Mouse (Mus musculus) embryonic fibroblast, embryonic 13.5 days (primary cell): ENCODE measurements around the gene Epsti1. TPM values are rescaled to one million over a fixed set of nuclear protein-coding genes. Genes with fewer than 3 reads are reported as not detected.

Source experiments
- H3K27ac ChIP-seq: 2 replicates; pipeline ENCODE4 v1.5.1; 2012; ENCODE audit warnings: low read length, control low read depth, inconsistent platforms; ENCODE audit not compliant: insufficient read depth
- H3K4me1 ChIP-seq: 2 replicates; pipeline ENCODE4 v1.6.1; 2011; ENCODE audit warnings: low read length; ENCODE audit not compliant: control insufficient read depth, insufficient read depth
- H3K4me3 ChIP-seq: 2 replicates; pipeline ENCODE4 v1.5.1; 2011; ENCODE audit warnings: mild to moderate bottlenecking, control low read depth, low read length; ENCODE audit not compliant: insufficient read depth
- CTCF ChIP-seq: IDR thresholded peaks from 2 replicates; pipeline ENCODE4 v1.5.1; 2011; ENCODE audit warnings: mild to moderate bottlenecking, control low read depth, low read length, moderate library complexity, borderline replicate concordance; ENCODE audit not compliant: insufficient read depth
- POLR2A ChIP-seq: IDR thresholded peaks from 2 replicates; pipeline ENCODE4 v1.6.1; 2011; ENCODE audit warnings: low read depth, mild to moderate bottlenecking, control low read depth, low read length, moderate library complexity
- polyA plus RNA-seq: library from polyadenylated mRNA; stranded (reverse); fragments of >200 nt; gene quantifications from 2 replicates; pipeline ENCODE4 v1.2.4, GENCODE M21; 2011; ENCODE audit warnings: low read depth; ENCODE audit not compliant: missing spikeins, insufficient read length

Epsti1 gene
- polyA plus RNA-seq, 1 experiment = 0.37 TPM

DNA sequence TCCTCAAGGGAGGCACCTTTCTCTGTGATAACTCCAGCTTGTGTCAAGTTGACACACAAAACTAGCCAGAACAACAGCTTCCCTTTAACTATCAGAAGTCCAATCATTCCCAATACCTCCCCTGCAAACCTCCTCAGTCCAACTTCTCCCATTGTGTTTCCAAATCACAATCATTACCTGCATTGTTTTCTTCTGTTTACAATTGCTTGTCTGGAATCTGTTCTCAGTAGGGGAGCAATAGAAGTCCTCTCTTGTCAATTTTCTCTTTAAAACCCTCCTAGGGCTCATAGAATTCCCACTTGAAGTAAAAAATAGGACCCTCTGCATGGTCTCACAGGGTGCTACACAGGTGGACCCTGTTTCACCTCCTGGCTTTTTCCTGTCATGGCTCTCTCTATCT lies 93.7 kb downstream of the Epsti1 start:
- Histone ChIP-seq H3K4me1 (no peaks in the 10 kb centered on the region), H3K27ac (no peak overlapping the region), H3K4me3 (no peak overlapping the region)
- TF ChIP-seq POLR2A = no peak
- TF ChIP-seq CTCF = no peak

DNA sequence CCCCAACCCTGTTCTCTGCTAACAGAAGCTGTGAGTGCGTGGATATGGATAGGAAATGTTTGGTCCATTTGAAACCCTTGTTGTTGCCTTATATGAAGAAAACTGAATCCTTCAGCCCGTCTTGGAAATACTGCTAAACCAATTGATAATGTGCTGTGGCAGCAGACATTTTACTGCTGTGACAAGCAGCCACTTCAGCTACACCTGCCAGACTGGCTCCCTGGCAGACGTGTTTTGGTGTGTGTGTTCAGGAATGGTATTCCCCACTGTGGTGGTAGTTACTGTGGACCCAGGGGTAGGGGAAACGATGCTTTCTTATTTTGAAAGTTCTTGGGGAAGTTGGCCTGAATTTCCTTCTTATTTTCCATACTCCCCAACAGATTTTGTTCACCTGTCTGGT lies 100.4 kb downstream of the Epsti1 start:
- H3K4me1 ChIP-seq = no peaks in the 10 kb centered on the region
- H3K27ac ChIP-seq = no peak overlapping the region
- no peak overlapping the region for H3K4me3 ChIP-seq
- TF ChIP-seq CTCF = no peak
- TF ChIP-seq POLR2A = no peak

DNA sequence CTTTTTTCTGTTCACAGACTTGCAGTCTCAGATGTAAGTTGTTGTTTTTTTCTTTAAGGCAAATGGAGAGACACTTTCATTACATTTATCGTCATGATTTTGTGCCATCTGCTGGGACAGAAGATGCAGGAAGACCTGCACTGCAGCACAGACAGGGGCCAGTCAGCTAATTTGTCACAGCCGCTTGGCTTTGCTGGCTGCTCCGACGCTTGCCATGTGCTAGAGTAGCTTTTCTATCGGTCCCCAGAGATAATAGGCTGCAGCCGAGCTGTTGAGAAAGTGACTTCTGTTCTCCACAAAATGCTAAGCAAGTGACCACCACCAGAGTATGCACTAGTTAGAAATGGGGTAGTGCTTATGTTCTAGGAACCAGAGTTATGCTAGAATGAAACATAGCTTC lies 104.0 kb downstream of the Epsti1 start:
- no peak overlapping the region for H3K4me3 ChIP-seq
- no peak overlapping the region for H3K27ac ChIP-seq
- TF ChIP-seq CTCF (no peak), POLR2A (no peak)
- H3K4me1 ChIP-seq = no peaks in the 10 kb centered on the region

DNA sequence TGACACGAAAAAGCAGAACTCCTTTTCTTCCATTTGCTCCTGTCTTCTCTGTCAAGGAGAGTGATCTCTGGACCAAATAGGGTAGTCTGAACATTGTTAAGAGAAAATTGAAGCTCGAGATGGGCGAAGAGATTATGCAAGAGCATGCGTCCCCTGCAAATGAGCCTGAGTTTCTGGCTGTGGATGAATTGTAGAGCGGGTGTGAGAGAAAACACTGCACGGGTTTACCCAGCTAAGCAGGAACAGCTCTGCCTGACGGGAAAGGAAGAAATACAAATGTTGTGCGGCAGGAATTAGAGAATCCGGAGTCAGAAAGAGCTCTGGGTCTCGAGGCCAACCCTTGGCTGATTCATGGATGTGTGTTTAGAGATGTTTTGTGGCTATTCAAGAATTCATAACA lies 107.8 kb downstream of the Epsti1 start:
- Histone ChIP-seq H3K4me1 (no peaks in the 10 kb centered on the region), H3K4me3 (no peak overlapping the region), H3K27ac (peak overlapping the region; percentile 60; the same call in 1 of the 2 replicates)
- no peak for TF ChIP-seq CTCF

DNA sequence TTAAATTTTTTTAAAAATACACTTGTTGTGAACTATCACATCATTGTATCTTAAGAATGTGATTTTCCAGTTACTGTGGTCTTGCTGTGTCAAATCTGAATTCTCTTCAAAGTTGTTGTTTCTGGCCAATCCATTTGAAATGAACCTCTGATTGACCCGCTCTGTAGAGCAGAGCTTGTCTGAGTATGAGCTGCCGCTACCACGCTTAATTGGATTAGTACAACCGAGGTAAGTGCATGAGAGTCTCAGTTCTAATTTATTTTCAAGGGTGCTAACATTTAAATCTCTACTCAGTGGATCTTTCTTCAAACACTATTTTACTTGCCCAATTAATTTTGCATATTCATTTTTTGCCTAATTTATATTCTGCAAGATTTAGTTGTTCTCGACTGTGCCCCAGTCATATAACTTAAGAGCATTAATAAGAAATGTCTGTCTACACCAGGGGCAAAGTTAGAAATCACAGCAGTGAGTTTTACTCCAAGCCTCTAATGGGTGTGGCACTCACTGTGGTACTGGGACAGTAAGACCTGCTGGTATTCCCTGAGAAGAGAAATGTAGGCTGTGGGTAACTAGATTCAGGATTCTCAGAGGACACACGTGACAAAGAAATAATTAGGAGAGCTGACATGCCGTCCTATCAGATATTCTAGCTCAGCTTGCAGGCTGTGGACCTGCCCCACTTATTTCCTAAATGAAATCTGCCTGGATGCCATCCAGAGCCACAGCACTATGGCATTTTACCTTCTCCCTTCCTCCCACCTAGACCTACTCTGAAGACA lies 111.7 kb downstream of the Epsti1 start:
- H3K4me3 ChIP-seq = no peak overlapping the region
- no peaks in the 10 kb centered on the region for H3K4me1 ChIP-seq
- TF ChIP-seq POLR2A (no peak), CTCF (no peak)
- no peak overlapping the region for H3K27ac ChIP-seq

DNA sequence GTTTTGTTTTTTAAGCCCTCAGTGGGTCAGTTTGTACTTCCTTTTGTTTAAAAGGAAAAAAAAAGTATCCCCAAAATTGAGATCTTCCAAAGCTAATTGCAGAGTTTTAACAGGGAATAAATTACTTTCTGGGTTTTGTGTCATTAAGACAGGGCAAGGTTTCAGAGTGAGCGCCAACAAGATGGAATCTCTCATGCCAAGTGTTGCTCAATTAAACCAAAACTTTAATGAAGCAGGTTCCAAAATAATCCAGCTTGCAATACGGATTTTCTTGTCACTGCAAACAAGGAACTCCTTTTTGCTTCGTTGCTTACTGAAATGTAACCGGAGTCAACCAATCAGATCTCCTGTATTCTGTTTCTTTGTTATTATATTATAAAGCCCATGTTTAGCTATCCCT lies 112.4 kb downstream of the Epsti1 start:
- Histone ChIP-seq H3K4me1 (no peaks in the 10 kb centered on the region), H3K27ac (no peak overlapping the region)
- TF ChIP-seq POLR2A = no peak
- no peak for TF ChIP-seq CTCF

DNA sequence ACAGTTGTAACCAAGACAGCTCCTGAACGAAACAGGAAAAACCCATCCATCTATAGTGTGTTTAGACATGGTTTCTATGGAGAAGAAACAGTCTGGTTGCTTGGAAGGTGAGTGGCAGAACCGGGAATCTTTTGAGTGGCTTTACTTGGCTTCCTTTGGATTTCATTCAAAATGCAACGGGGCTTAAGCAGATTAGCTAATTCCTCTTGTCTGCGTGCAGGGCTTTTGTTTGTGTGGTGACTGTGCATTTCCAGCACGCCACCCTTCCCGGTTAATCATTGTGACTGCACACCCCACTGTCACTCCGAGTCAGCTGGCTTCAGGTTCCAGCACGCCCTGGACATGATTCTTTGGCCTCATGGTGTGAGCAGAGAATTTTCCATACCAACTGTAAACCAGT lies 115.9 kb downstream of the Epsti1 start:
- H3K4me1 ChIP-seq = no peaks in the 10 kb centered on the region
- no peak overlapping the region for H3K4me3 ChIP-seq
- no peak for TF ChIP-seq CTCF
- no peak for TF ChIP-seq POLR2A
- no peak overlapping the region for H3K27ac ChIP-seq

More for the DNA sequence above, 112.4 kb downstream of the Epsti1 start:
- no peak overlapping the region for H3K4me3 ChIP-seq

DNA sequence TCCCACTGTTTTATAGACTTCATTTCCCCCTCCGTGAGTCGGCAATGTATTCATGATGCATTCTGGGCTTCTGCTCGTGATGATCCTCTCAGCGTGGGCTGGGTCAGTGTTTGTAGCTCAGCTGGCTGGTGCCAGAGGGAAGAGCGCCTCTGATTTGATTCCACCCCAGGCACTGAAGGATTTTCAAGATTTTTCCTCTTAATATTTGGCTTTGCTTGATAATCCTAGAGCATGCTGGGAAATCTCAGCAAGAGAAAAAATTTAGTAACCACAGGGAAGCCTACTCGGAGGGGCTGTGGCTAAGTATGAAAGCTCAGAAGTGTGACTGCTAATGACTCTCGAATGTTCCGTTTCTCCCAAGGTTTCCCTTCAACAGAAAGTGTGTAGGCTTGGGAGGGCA lies 134.8 kb downstream of the Epsti1 start:
- H3K4me1 ChIP-seq = no peaks in the 10 kb centered on the region
- no peak for TF ChIP-seq CTCF
- no peak for TF ChIP-seq POLR2A
- no peak overlapping the region for H3K27ac ChIP-seq
- no peak overlapping the region for H3K4me3 ChIP-seq

DNA sequence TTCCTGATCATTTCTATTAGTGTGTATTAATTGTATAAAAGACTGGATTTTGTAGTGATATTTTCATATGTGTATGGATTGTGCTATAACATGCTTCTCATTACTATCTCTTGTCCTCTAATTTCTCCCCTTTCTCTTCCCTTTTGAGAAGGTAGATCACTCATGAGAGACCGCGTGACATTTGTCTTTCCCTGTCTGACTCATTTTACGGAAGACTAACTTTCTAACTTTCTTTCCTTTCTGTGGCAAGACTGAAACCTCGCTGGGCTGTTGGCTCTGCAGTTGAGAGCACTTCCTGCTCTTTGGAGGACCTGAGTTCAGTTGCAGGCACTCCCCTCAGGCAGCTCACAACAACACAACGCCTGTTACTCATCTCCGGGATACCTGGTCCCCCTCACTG lies 136.6 kb downstream of the Epsti1 start:
- H3K4me1 ChIP-seq = no peaks in the 10 kb centered on the region
- no peak overlapping the region for H3K27ac ChIP-seq
- no peak overlapping the region for H3K4me3 ChIP-seq
- no peak for TF ChIP-seq CTCF
- no peak for TF ChIP-seq POLR2A

DNA sequence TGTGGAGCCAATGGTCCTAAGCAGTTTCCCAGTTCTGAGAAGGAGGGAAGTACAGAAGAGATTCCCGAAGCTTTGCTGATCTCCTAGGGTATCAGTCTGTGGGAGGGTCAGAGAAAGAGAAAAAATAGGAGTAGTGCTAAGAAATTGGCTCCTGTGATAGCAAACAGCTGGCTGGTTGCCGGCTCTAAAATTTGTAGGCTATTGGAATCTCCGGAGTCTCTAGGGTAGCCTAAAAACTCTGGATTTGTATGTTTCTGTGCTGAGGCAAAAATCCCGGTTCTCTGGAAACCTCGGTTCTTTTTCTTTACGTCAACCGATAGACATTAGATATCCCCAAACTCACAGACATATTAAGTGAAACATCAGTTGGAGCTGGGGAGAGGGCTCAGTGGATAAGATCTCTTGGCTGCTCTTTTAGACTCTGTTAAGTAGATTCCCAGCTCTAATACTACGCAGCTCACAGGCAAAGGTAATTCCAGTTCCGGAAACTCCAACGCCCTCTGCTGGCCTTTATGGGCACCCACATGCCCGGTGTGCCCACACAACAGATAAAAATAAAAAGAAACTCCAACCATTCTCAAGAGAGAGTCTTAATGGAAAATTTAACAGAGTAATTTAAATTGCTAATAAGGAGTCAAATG lies 138.0 kb downstream of the Epsti1 start:
- Histone ChIP-seq H3K4me3 (no peak overlapping the region), H3K4me1 (no peaks in the 10 kb centered on the region), H3K27ac (no peak overlapping the region)
- TF ChIP-seq CTCF (no peak), POLR2A (no peak)

DNA sequence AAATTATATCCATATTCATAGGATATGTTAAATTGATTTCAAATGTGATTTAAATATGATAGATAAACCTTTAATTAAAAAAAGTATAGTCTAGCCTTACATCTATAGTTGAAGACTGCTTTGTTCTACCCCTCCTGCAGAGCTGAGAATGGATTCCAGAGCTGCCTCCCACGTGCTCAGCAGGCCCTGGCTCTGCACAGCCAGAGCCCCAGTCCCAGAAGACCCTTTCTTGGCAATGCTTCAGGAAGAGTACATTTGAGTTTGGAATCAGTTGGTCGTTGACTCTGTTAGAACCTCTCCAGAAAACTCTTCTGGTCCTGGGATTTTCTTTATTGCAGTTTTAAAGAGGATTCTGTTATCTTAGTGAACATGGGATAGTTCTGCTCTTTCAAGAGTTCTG lies 139.0 kb downstream of the Epsti1 start:
- H3K27ac ChIP-seq = no peak overlapping the region
- H3K4me3 ChIP-seq = no peak overlapping the region
- H3K4me1 ChIP-seq = no peaks in the 10 kb centered on the region
- no peak for TF ChIP-seq POLR2A
- no peak for TF ChIP-seq CTCF
